Mouse (Mus musculus) cerebellum, adult 9-11 months (tissue): Measurements from ENCODE around the gene Marco.

Experiments used
- DNase-seq: peaks from one replicate; pipeline ENCODE4 v3.0.0; 2022

Marco gene

DNA sequence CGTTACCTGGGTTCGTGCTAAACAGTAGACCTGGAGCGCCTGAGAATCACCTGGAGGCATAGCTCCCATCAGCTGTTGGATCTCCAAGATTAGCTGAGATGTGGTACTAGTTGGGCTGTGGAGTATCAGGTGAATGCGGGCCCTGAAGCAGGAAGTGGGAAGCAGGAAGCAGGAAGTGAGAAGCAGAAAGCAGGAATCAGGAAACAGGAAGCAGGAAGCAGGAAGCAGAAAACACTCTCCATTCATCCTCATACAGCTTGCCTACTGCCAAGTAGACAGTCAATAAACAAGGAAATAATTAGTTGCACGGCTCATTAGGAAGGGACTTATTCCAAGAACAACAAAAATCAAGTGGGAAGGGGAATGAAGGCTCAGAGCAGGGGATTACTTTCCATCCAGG lies 69.2 kb downstream of the Marco start:
- no peak for DNase-seq

DNA sequence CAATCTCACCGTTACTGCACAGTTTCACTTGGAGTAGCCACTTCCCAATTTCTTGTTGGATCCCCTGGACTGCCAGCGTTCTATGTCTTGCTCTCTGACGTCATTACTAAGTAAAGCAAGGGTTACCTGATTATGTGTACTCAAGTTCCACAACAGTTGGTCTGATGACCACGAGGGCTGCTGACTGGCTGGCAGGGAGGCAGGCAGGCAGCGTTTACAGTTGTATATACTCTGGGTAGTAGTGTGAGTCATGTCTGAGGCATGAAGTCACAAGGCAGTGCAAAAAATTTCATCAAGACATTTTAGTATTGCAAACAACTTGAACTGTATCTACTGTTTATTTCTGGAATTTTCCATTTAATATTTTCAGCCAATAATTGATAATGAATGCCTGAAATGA lies 74.7 kb downstream of the Marco start:
- DNase-seq, result no peak

GRCm38 (mm10) chr1:120425587-120425986 lies 79.2 kb downstream of the Marco start:
- DNase-seq, result no peak
